Mouse (Mus musculus) lung, embryonic 15.5 days (tissue): Measurements from ENCODE around the gene Zfp369. TPM values are rescaled to one million over a fixed set of nuclear protein-coding genes. Genes with fewer than 3 reads are reported as not detected.
A peak's percentile ranks its signal among the peaks of the same experiment; 100 is the strongest.
"Not testable (repeated sequence)": the region's sequence is repeated elsewhere in the genome, so short reads cannot be mapped to it uniquely, and the experiment has no call there.

ENCODE experiments used
- ATAC-seq: fragments of 200-750 bp; cut with Nextera tagmentation; 2 replicates; pipeline ENCODE4 v1.8.0; 2017; ENCODE audit warnings: moderate number of reproducible peaks, borderline replicate concordance; ENCODE audit not compliant: low FRiP score, low TSS enrichment; ENCODE audit errors: extremely low read depth
- H3K27ac ChIP-seq: fragments of 300-500 bp; sonication (generic); 2 replicates; pipeline ENCODE4 v1.5.1; 2015; ENCODE audit warnings: moderate library complexity, mild to moderate bottlenecking, inconsistent platforms
- H3K27me3 ChIP-seq: fragments of 300-500 bp; sonication (generic); 2 replicates; pipeline ENCODE4 v1.6.1; 2015; ENCODE audit warnings: inconsistent platforms
- H3K36me3 ChIP-seq: fragments of 300-500 bp; sonication (generic); 2 replicates; pipeline ENCODE4 v1.6.1; 2015; ENCODE audit warnings: inconsistent platforms
- H3K4me1 ChIP-seq: fragments of 300-500 bp; sonication (generic); 2 replicates; pipeline ENCODE4 v1.6.1; 2015; ENCODE audit warnings: inconsistent platforms
- H3K4me2 ChIP-seq: fragments of 300-500 bp; sonication (generic); 2 replicates; pipeline ENCODE4 v1.6.1; 2015; ENCODE audit warnings: inconsistent platforms, mild to moderate bottlenecking, moderate library complexity
- H3K4me3 ChIP-seq: fragments of 300-500 bp; sonication (generic); 2 replicates; pipeline ENCODE4 v1.5.1; 2015; ENCODE audit warnings: mild to moderate bottlenecking, inconsistent platforms
- H3K9ac ChIP-seq: fragments of 300-500 bp; sonication (generic); 2 replicates; pipeline ENCODE4 v1.6.1; 2015; ENCODE audit warnings: inconsistent platforms
- H3K9me3 ChIP-seq: fragments of 300-500 bp; sonication (generic); 2 replicates; pipeline ENCODE4 v1.6.1; 2016; ENCODE audit warnings: inconsistent platforms
- whole genome bisulfite sequencing: fragments of 180-500 bp; shearing (Covaris S2); methylation state at CpG from one replicate; pipeline ENCODE4 v1.1.7; 2015; 5-methylcytosine and 5-hydroxymethylcytosine counted together
- polyA plus RNA-seq: library from polyadenylated mRNA; unstranded; fragments of >200 nt; fragmentation: Nextera tagmentation; extraction: Ambion mirVana; gene quantifications from 2 replicates; pipeline ENCODE4 v1.2.1, GENCODE M21; 2015

The Zfp369 gene
- polyA plus RNA-seq, 1 experiment from 2014 or later, result 10.4 TPM

GRCm38 (mm10) chr13:65277994-65278382, 626 bp upstream of the Zfp369 start:
- H3K9me3 ChIP-seq, result no peaks in the 10 kb centered on the region; the same call in 1 of the 2 replicates
- peak overlapping the region; percentile 59 for H3K9ac ChIP-seq
- H3K4me2 ChIP-seq, result peak overlapping the region; percentile 64
- H3K36me3 ChIP-seq, result peaks cover 11% of the 10 kb centered on the region; the same call in 1 of the 2 replicates
- WGBS, result 6% methylated on average over 9 of the region's 9 CpGs
- peak; percentile 61; the same call in 1 of the 2 replicates for ATAC-seq
- H3K4me3 ChIP-seq, result peak overlapping the region; percentile 67
- peak overlapping the region; percentile 84 for H3K27ac ChIP-seq
- H3K4me1 ChIP-seq, result peaks cover 8% of the 10 kb centered on the region; the same call in 1 of the 2 replicates
- H3K27me3 ChIP-seq, result no peaks in the 10 kb centered on the region

- WGBS, result 95% methylated on average over 2 of the region's 2 CpGs
- Histone ChIP-seq H3K9ac (no peak overlapping the region), H3K36me3 (peaks cover 66% of the 10 kb centered on the region), H3K4me3 (no peak overlapping the region), H3K27ac (no peak overlapping the region), H3K4me1 (no peaks in the 10 kb centered on the region), H3K9me3 (peaks cover 15% of the 10 kb centered on the region; the same call in 1 of the 2 replicates), H3K27me3 (no peaks in the 10 kb centered on the region), H3K4me2 (no peak overlapping the region)
- no peak for ATAC-seq
These were observed 8.2 kb downstream of the Zfp369 start for GRCm38 (mm10) chr13:65286771-65287170.

- H3K9ac ChIP-seq, result no peak overlapping the region
- H3K27ac ChIP-seq, result no peak overlapping the region
- no peak overlapping the region for H3K4me2 ChIP-seq
- no peak overlapping the region for H3K4me3 ChIP-seq
- no peaks in the 10 kb centered on the region for H3K4me1 ChIP-seq
- peaks cover 62% of the 10 kb centered on the region for H3K36me3 ChIP-seq
- H3K27me3 ChIP-seq, result no peaks in the 10 kb centered on the region
- no peak for ATAC-seq
- peaks cover 27% of the 10 kb centered on the region for H3K9me3 ChIP-seq
- 93% methylated on average over 4 of the region's 4 CpGs for WGBS
These were observed 17.7 kb downstream of the Zfp369 start for GRCm38 (mm10) chr13:65296354-65296753.

- 30% methylated on average over 12 of the region's 12 CpGs for WGBS
- ATAC-seq, H3K27me3 ChIP-seq, H3K9ac ChIP-seq, H3K9me3 ChIP-seq, H3K4me1 ChIP-seq, H3K27ac ChIP-seq, H3K36me3 ChIP-seq: not testable (repeated sequence)
- H3K4me3 ChIP-seq, result 0 out of 2 replicates have a peak overlapping the region, but pooled peaks have one; percentile 4
- peak overlapping the region; percentile 38 for H3K4me2 ChIP-seq
These were observed 32.2 kb downstream of the Zfp369 start for GRCm38 (mm10) chr13:65310849-65311248.

- Histone ChIP-seq H3K4me3 (0 out of 2 replicates have a peak overlapping the region, but pooled peaks have one; percentile 4), H3K9me3 (no peaks in the 10 kb centered on the region; the same call in 1 of the 2 replicates), H3K36me3 (no peaks in the 10 kb centered on the region), H3K27ac (no peak overlapping the region), H3K4me2 (peak overlapping the region; percentile 38), H3K9ac (no peak overlapping the region), H3K4me1 (no peaks in the 10 kb centered on the region), H3K27me3 (no peaks in the 10 kb centered on the region)
- 37% methylated on average over 22 of the region's 27 CpGs for WGBS
- peak; percentile 69 for ATAC-seq
These were observed 32.7 kb downstream of the Zfp369 start for GRCm38 (mm10) chr13:65311311-65311755.

- H3K4me1 ChIP-seq, result no peaks in the 10 kb centered on the region
- no peak for ATAC-seq
- H3K27ac ChIP-seq, result no peak overlapping the region
- no peak overlapping the region for H3K9ac ChIP-seq
- 89% methylated on average over 9 of the region's 9 CpGs for WGBS
- no peaks in the 10 kb centered on the region for H3K36me3 ChIP-seq
- H3K27me3 ChIP-seq, result no peaks in the 10 kb centered on the region
- no peak overlapping the region for H3K4me3 ChIP-seq
- no peak overlapping the region for H3K4me2 ChIP-seq
- no peaks in the 10 kb centered on the region; the same call in 1 of the 2 replicates for H3K9me3 ChIP-seq
These were observed 33.2 kb downstream of the Zfp369 start for GRCm38 (mm10) chr13:65311826-65312225.

GRCm38 (mm10) chr13:65348501-65348900, 69.9 kb downstream of the Zfp369 start:
- 45% methylated on average over 5 of the region's 5 CpGs for WGBS

GRCm38 (mm10) chr13:65351768-65352167, 73.2 kb downstream of the Zfp369 start:
- not testable (repeated sequence) for H3K4me3 ChIP-seq, H3K4me1 ChIP-seq, H3K9ac ChIP-seq, H3K36me3 ChIP-seq, H3K27ac ChIP-seq, ATAC-seq, H3K9me3 ChIP-seq, H3K4me2 ChIP-seq, H3K27me3 ChIP-seq
- WGBS, result 9% methylated on average over 32 of the region's 33 CpGs

More at GRCm38 (mm10) chr13:65348501-65348900, 69.9 kb downstream of the Zfp369 start:
- H3K9ac ChIP-seq, H3K36me3 ChIP-seq, H3K4me3 ChIP-seq, H3K4me1 ChIP-seq, H3K27me3 ChIP-seq, H3K4me2 ChIP-seq, H3K27ac ChIP-seq, H3K9me3 ChIP-seq, ATAC-seq: not testable (repeated sequence)

Other genes with a start within 250 kb of the Zfp369 start
- gene Spata31d1c, start 245.8 kb upstream of the Zfp369 start, polyA plus RNA-seq, result not detected in 2 replicates
- gene Prss47, start 226.1 kb upstream of the Zfp369 start, polyA plus RNA-seq, result not detected in 2 replicates
- 63.0 and 64.8 TPM in 2 replicates for gene Mfsd14b, start 165.8 kb upstream of the Zfp369 start, polyA plus RNA-seq
- not detected in 2 replicates for gene Olfr465-ps1, start 140.7 kb upstream of the Zfp369 start, polyA plus RNA-seq
- not detected in 2 replicates for gene Olfr466, start 128.6 kb upstream of the Zfp369 start, polyA plus RNA-seq
- gene Nlrp4f, start 72.8 kb upstream of the Zfp369 start, polyA plus RNA-seq, result not detected in 2 replicates
- gene Gm10775, start 19.3 kb upstream of the Zfp369 start, polyA plus RNA-seq, result not detected in 2 replicates
- gene Gm10139, start 233.9 kb downstream of the Zfp369 start, polyA plus RNA-seq, result not detected in 2 replicates